Mouse (Mus musculus) kidney, embryonic 16.5 days (tissue): ENCODE measurements at regions not wholly inside any gene's neighbourhood (a gene's known extent, or its start where the extent isn't known, plus 50 kb on each side); places are given as distances from the start of the nearest gene placed in this dataset.

Experiments
- ATAC-seq: fragments of 200-750 bp; cut with Nextera tagmentation; 2 replicates; pipeline ENCODE4 v1.8.0; 2017; ENCODE audit warnings: moderate TSS enrichment; ENCODE audit not compliant: low FRiP score, low TSS enrichment
- H3K27ac ChIP-seq: fragments of 300-500 bp; sonication (generic); 2 replicates; pipeline ENCODE4 v1.5.1; 2014; ENCODE audit warnings: low read length
- H3K27me3 ChIP-seq: fragments of 300-500 bp; sonication (generic); 2 replicates; pipeline ENCODE4 v1.6.1; 2014; ENCODE audit warnings: low read length, control low read depth, mixed read lengths; ENCODE audit not compliant: insufficient read depth
- H3K36me3 ChIP-seq: fragments of 300-500 bp; sonication (generic); 2 replicates; pipeline ENCODE4 v1.6.1; 2014; ENCODE audit warnings: low read length, control low read depth, mixed read lengths; ENCODE audit not compliant: insufficient read depth
- H3K4me1 ChIP-seq: fragments of 300-500 bp; sonication (generic); 2 replicates; pipeline ENCODE4 v1.6.1; 2014; ENCODE audit warnings: low read length, control low read depth, mixed read lengths; ENCODE audit not compliant: insufficient read depth
- H3K4me2 ChIP-seq: fragments of 300-500 bp; sonication (generic); replicated peaks from 2 replicates; pipeline ENCODE4 v1.6.1; 2014; ENCODE audit warnings: low read depth, low read length
- H3K4me3 ChIP-seq: fragments of 300-500 bp; sonication (generic); 2 replicates; pipeline ENCODE4 v1.5.1; 2014; ENCODE audit warnings: mild to moderate bottlenecking, low read length
- H3K9ac ChIP-seq: fragments of 300-500 bp; sonication (generic); replicated peaks from 2 replicates; pipeline ENCODE4 v1.6.1; 2014; ENCODE audit warnings: low read length
- H3K9me3 ChIP-seq: fragments of 300-500 bp; sonication (generic); 2 replicates; pipeline ENCODE4 v1.6.1; 2016; ENCODE audit warnings: low read length, control low read depth
- WGBS: fragments of 180-500 bp; shearing (Covaris S2); extraction: QIAGEN DNeasy Blood & Tissue Kit; methylation state at CpG from one replicate; pipeline ENCODE4 v1.1.7; 2014; 5-methylcytosine and 5-hydroxymethylcytosine counted together

DNA sequence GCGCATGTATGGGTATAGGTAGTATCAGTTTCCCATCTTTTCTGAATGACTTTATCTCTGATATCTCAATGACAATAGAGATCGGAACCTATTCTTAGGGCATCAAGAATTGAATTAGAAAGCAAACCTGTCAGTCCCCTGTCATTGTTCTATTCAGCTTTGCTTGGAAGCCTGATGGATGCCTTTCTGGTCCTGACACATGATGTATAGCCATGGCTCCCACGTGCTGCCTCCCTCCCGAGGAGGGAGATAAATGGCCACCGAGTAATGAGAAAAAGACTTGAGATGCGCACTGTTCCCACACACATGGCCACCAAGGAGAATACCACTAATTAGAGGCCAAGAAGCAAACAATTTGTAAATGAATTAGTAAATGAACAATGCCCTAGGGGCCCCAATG lies 261.8 kb upstream of the Adgrl2 start:
- H3K27me3 ChIP-seq: 0 out of 2 replicates have a peak, but pooled peaks cover 6% of the 10 kb centered on the region
- WGBS: 55% methylated on average over 6 of the region's 6 CpGs
- no peak overlapping the region for H3K4me2 ChIP-seq
- no peak for ATAC-seq
- no peaks in the 10 kb centered on the region for H3K36me3 ChIP-seq
- no peak overlapping the region for H3K9ac ChIP-seq
- H3K27ac ChIP-seq: no peak overlapping the region
- no peak overlapping the region for H3K4me3 ChIP-seq
- no peaks in the 10 kb centered on the region for H3K9me3 ChIP-seq
- peaks cover 12% of the 10 kb centered on the region for H3K4me1 ChIP-seq

DNA sequence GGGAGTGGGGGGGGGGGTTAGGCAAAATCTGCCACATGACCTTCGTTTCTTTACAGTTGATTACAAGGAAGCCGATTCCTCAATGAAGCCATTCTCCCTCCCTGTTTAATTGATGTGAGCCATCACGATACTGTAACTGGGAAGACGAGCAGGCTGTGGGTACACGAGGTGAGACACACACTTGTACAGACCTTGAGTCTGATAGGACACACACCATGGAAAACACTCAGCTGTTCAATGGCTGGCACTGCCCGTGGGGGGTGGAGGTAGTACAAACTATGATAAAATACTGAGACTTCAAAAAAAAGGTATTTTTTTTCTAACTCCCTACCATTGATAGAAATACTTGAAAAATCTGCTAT lies 257.3 kb upstream of the Adgrl2 start:
- no peaks in the 10 kb centered on the region for H3K9me3 ChIP-seq
- no peak overlapping the region for H3K4me2 ChIP-seq
- H3K36me3 ChIP-seq: no peaks in the 10 kb centered on the region
- WGBS: 67% methylated on average over 6 of the region's 6 CpGs
- H3K27me3 ChIP-seq: 0 out of 2 replicates have a peak, but pooled peaks cover 6% of the 10 kb centered on the region
- H3K4me3 ChIP-seq: no peak overlapping the region
- no peak overlapping the region for H3K9ac ChIP-seq
- no peaks in the 10 kb centered on the region for H3K4me1 ChIP-seq
- no peak for ATAC-seq
- no peak overlapping the region for H3K27ac ChIP-seq

DNA sequence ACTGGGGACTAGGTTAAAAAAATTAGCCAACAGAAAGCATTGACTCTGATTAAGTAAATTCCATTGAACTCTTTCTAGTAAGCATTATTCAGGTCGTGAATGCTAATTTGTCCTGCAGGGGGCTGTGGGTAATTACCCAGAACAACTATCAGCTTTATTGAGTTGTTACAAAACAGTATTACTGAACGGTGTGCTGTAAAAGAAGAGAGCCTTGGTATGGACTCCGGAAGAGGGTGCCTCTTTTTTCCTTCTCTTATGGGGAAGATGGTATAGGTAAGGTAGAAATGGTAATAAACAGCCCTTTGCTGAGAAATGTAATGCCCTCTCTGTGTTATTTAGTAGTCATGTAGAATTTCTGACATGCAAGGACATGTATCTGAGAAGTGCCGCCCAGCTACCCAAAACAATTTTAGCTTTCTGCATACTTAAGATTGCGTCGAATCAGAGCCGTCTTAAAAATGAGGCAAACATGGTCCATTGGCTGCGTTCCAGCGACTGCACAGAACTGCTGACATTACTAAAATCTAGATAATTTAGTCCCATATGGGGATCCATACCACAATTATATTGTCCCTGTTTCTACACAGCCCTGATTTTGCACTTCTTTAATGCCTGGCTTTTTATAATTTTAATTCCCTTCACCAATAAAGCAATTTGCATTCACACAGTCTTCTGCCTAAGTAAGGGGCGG lies 256.7 kb upstream of the Adgrl2 start:
- H3K4me2 ChIP-seq: no peak overlapping the region

DNA sequence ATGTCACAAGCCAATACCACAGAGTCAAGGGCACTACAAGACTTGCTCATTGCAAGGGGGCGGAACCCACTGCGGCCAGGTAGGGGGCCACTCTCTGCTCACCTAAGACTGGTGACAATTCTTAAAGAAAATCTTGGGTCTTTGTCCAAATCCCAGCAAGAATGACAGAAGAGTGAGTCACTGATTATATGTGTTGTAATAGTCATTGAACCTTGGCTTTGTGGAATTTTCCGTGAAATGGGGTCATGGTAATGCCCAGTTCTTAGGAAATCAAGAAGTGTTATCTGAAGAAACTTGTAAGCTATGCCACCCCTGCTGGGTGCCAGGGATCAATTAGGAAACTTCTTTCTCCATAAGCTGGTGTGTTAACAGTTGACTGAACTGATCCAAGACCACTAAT lies 249.3 kb upstream of the Adgrl2 start:
- no peak for ATAC-seq
- Histone ChIP-seq H3K27me3 (no peaks in the 10 kb centered on the region), H3K4me2 (no peak overlapping the region), H3K36me3 (no peaks in the 10 kb centered on the region), H3K9me3 (no peaks in the 10 kb centered on the region), H3K27ac (no peak overlapping the region), H3K9ac (no peak overlapping the region), H3K4me3 (no peak overlapping the region), H3K4me1 (0 out of 2 replicates have a peak, but pooled peaks cover 6% of the 10 kb centered on the region)
- WGBS: 88% methylated on average over 3 of the region's 3 CpGs

More for the DNA sequence above, 256.7 kb upstream of the Adgrl2 start:
- no peak for ATAC-seq
- Histone ChIP-seq H3K9me3 (no peaks in the 10 kb centered on the region), H3K9ac (no peak overlapping the region), H3K4me3 (no peak overlapping the region), H3K4me1 (no peaks in the 10 kb centered on the region), H3K27me3 (0 out of 2 replicates have a peak, but pooled peaks cover 2% of the 10 kb centered on the region), H3K36me3 (no peaks in the 10 kb centered on the region), H3K27ac (no peak overlapping the region)
- 55% methylated on average over 10 of the region's 10 CpGs for WGBS

DNA sequence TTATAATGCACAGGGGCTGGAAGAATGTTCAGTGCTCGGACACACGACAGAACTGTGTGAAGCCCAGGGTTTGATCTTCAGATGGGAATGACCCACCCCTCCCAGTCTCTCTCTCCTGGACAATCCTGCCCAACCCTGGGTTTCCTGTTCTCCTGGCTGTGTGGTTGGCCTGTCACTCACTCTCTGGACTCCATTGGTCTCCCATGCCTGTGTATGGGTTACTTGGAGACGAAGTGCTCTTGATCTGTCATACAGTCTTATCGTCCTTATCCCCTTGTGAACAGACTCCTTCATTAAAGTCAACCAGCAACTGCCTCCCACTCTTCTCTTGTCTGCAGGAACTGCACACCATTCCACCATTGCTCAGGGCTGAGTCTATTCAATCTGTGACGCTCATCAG lies 247.7 kb upstream of the Adgrl2 start:
- WGBS: 72% methylated on average over 5 of the region's 5 CpGs
- no peak overlapping the region for H3K4me2 ChIP-seq
- ATAC-seq: no peak
- H3K36me3 ChIP-seq: no peaks in the 10 kb centered on the region
- no peaks in the 10 kb centered on the region for H3K9me3 ChIP-seq
- no peaks in the 10 kb centered on the region for H3K27me3 ChIP-seq
- H3K9ac ChIP-seq: no peak overlapping the region
- no peak overlapping the region for H3K27ac ChIP-seq
- no peak overlapping the region for H3K4me3 ChIP-seq
- 0 out of 2 replicates have a peak, but pooled peaks cover 6% of the 10 kb centered on the region for H3K4me1 ChIP-seq

DNA sequence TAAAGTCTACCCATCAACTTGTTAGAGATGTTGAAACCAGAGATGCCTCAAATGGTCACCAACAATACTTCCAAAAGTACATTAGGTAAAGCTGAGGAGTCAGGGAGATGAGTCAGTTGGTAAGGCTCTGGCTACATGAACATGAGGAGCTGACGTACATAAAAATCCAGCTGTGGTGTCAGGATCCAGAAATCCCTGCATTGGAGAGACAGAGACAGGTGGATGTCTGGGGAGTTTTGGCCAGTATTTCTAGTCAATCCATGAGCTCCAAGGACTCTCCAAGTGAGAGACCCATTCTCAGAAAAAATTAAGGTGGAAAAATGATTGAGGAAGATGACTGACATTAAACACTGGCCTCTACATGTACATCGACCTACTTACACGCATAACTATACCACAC lies 244.8 kb upstream of the Adgrl2 start:
- no peak overlapping the region for H3K27ac ChIP-seq
- 97% methylated on average over 3 of the region's 3 CpGs for WGBS
- no peak for ATAC-seq

DNA sequence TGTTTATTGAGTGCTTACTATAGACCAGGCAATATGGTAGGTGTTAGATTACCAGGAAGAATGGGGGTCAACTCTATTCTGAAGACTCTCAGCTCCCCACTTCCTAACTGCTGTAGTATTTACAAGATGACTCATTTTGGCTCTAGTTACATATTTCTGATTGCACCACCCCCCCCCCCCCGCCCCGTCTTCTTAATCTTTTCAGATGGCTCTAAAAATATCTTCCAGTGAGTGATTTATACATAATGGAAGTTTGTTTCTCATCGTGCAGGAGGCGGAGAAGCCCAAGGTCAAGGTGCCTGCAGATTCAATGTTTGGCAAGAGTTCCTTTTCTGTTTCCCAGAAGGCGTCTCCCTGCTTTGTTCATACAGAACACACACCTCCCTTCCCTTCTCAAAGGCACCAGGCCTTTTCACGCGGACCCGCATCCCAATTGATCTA lies 243.4 kb upstream of the Adgrl2 start:
- H3K27ac ChIP-seq: no peak overlapping the region
- no peaks in the 10 kb centered on the region for H3K27me3 ChIP-seq
- no peak overlapping the region for H3K9ac ChIP-seq
- H3K4me1 ChIP-seq: 0 out of 2 replicates have a peak, but pooled peaks cover 6% of the 10 kb centered on the region
- H3K4me3 ChIP-seq: no peak overlapping the region
- no peak overlapping the region for H3K4me2 ChIP-seq
- H3K9me3 ChIP-seq: no peaks in the 10 kb centered on the region
- H3K36me3 ChIP-seq: no peaks in the 10 kb centered on the region
- ATAC-seq: 0 out of 2 replicates have a peak, but pooled peaks have one; percentile 49
- 48% methylated on average over 8 of the region's 8 CpGs for WGBS

More for the DNA sequence above, 244.8 kb upstream of the Adgrl2 start:
- no peaks in the 10 kb centered on the region for H3K9me3 ChIP-seq
- H3K27me3 ChIP-seq: no peaks in the 10 kb centered on the region
- no peaks in the 10 kb centered on the region for H3K36me3 ChIP-seq
- 0 out of 2 replicates have a peak, but pooled peaks cover 6% of the 10 kb centered on the region for H3K4me1 ChIP-seq
- H3K4me3 ChIP-seq: no peak overlapping the region
- no peak overlapping the region for H3K4me2 ChIP-seq
- no peak overlapping the region for H3K9ac ChIP-seq

DNA sequence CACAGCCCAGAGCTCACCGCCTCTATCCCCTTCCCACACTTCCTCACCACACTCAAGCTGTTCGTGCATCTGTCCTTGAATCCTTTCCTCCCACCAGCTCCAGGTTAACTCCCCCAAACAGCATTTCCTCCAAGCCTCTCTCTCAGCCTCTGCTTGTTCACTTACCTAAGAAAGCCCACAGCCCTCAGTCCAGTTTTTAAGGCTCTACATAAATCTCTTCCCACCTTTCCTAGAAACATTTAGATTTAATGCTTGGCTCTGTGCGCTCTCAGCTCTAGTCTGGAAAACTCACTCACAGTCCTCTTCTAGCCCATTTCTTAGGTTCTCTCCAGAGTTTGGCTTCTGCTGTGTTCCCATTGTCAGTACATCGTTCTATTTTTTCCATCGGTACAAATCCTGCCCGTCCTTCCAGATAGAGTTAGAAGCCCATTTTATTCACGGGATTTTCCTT lies 242.9 kb upstream of the Adgrl2 start:
- peak; percentile 58; the same call in 1 of the 2 replicates for ATAC-seq
- H3K4me2 ChIP-seq: no peak overlapping the region

DNA sequence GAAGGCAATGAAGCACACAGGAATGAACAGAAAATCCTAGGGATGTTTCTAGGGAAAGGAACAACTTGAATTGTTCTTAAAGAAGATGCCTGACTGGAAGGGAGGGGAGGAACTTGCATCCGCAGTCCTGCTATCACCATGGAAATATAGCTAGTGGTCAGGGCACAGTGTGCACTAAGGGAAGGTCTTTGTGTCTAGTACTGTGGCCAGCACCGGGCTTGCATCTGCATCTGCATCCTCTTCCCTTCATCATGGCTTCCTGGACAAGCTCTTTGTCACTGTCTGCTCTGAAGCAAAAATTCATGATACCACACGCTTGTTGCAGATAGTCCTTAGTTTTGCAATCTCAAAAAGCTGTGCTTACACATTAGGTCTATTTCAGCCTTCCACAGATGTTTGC lies 241.0 kb upstream of the Adgrl2 start:
- Histone ChIP-seq H3K36me3 (no peaks in the 10 kb centered on the region), H3K27me3 (no peaks in the 10 kb centered on the region), H3K4me1 (0 out of 2 replicates have a peak, but pooled peaks cover 3% of the 10 kb centered on the region), H3K9ac (no peak overlapping the region), H3K27ac (no peak overlapping the region), H3K9me3 (no peaks in the 10 kb centered on the region), H3K4me3 (no peak overlapping the region), H3K4me2 (no peak overlapping the region)
- 85% methylated on average over 3 of the region's 3 CpGs for WGBS
- ATAC-seq: no peak

More for the DNA sequence above, 242.9 kb upstream of the Adgrl2 start:
- 54% methylated on average over 7 of the region's 7 CpGs for WGBS
- H3K9me3 ChIP-seq: no peaks in the 10 kb centered on the region
- H3K27me3 ChIP-seq: no peaks in the 10 kb centered on the region
- H3K4me3 ChIP-seq: no peak overlapping the region
- H3K27ac ChIP-seq: 0 out of 2 replicates have a peak overlapping the region, but pooled peaks have one; percentile 0
- no peak overlapping the region for H3K9ac ChIP-seq
- 0 out of 2 replicates have a peak, but pooled peaks cover 6% of the 10 kb centered on the region for H3K4me1 ChIP-seq
- H3K36me3 ChIP-seq: no peaks in the 10 kb centered on the region

DNA sequence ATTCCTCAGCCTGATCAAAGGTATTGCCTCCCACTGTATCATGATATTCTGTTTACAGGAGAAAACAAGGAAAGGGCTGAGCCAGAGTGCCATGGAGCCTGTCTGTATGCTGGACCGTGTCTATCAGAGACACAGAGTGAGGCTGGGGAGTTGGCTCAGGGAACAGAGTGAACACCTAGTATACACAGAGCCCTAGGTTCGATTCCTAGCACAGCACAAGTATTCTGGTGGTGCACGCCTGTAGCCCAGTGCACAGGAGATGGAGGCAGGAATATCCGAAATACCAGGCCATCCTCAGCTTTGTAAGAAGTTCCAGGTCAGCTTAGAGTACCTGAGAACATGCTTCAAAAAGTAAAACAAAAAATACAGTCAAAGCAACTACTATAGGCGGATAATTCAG lies 237.2 kb upstream of the Adgrl2 start:
- 84% methylated on average over 5 of the region's 5 CpGs for WGBS
- Histone ChIP-seq H3K4me3 (no peak overlapping the region), H3K27me3 (no peaks in the 10 kb centered on the region), H3K36me3 (no peaks in the 10 kb centered on the region), H3K4me1 (no peaks in the 10 kb centered on the region), H3K9ac (no peak overlapping the region), H3K9me3 (no peaks in the 10 kb centered on the region), H3K27ac (no peak overlapping the region), H3K4me2 (no peak overlapping the region)
- ATAC-seq: no peak
